Mouse (Mus musculus): ENCODE data around the gene Pecam1. TPM values are rescaled to one million over a fixed set of nuclear protein-coding genes. Genes with fewer than 3 reads are reported as not detected.
"Not testable (repeated sequence)": the region's sequence is repeated elsewhere in the genome, so short reads cannot be mapped to it uniquely, and the experiment has no call there.

Gene Pecam1
- polyA plus RNA-seq, 1 experiment from 2014 or later, result 20.2 TPM

- H3K27me3 ChIP-seq (ENCODE audit: control insufficient read depth, insufficient read depth, low read length), result no peaks in the 10 kb centered on the region
- H3K4me3 ChIP-seq (ENCODE audit: low read depth, low read length), result no peak overlapping the region
- H3K9me3 ChIP-seq (ENCODE audit: control insufficient read depth, low read length), result no peaks in the 10 kb centered on the region
- TF ChIP-seq EP300 (optimal IDR thresholded peaks at IDR 0.05) (no peak), CTCF (IDR thresholded peaks at IDR 0.05; ENCODE audit: low read depth) (no peak)
- H3K36me3 ChIP-seq (ENCODE audit: control insufficient read depth, insufficient read depth, low read length), result no peaks in the 10 kb centered on the region
- H3K4me2 ChIP-seq (replicated peaks; ENCODE audit: low read depth), result no peak overlapping the region
- no peak overlapping the region for H3K9ac ChIP-seq (ENCODE audit: low read length)
- no peaks in the 10 kb centered on the region for H3K4me1 ChIP-seq (replicated peaks; ENCODE audit: control insufficient read depth, insufficient read depth)
- H3K27ac ChIP-seq (replicated peaks), result no peak overlapping the region
- WGBS, result 90% methylated on average over 2 of the region's 2 CpGs
- ATAC-seq (ENCODE audit: low FRiP score, low TSS enrichment) (no peak), DNase-seq (ENCODE audit: low spot score) (no peak)
Observed at GRCm38 (mm10) chr11:106633456-106633855, 117.0 kb downstream of the Pecam1 start.

- no peak overlapping the region for H3K27ac ChIP-seq (replicated peaks)
- no peaks in the 10 kb centered on the region for H3K27me3 ChIP-seq (ENCODE audit: control insufficient read depth, insufficient read depth, low read length)
- no peaks in the 10 kb centered on the region for H3K4me1 ChIP-seq (replicated peaks; ENCODE audit: control insufficient read depth, insufficient read depth)
- no peaks in the 10 kb centered on the region for H3K36me3 ChIP-seq (ENCODE audit: control insufficient read depth, insufficient read depth, low read length)
- no peak overlapping the region for H3K4me2 ChIP-seq (replicated peaks; ENCODE audit: low read depth)
- no peak overlapping the region for H3K4me3 ChIP-seq (ENCODE audit: low read depth, low read length)
- ATAC-seq (ENCODE audit: low FRiP score, low TSS enrichment) (peak; percentile 50), DNase-seq (ENCODE audit: low spot score) (peak; percentile 71)
- H3K9ac ChIP-seq (ENCODE audit: low read length), result no peak overlapping the region
- TF ChIP-seq EP300 (optimal IDR thresholded peaks at IDR 0.05) (no peak), CTCF (IDR thresholded peaks at IDR 0.05; ENCODE audit: low read depth) (peak; percentile 96)
- no peaks in the 10 kb centered on the region for H3K9me3 ChIP-seq (ENCODE audit: control insufficient read depth, low read length)
- WGBS, result 20% methylated on average over 6 of the region's 6 CpGs
Observed at GRCm38 (mm10) chr11:106627692-106628091, 122.7 kb downstream of the Pecam1 start.

- no peaks in the 10 kb centered on the region for H3K4me1 ChIP-seq (replicated peaks; ENCODE audit: control insufficient read depth, insufficient read depth)
- no peak overlapping the region for H3K4me2 ChIP-seq (replicated peaks; ENCODE audit: low read depth)
- ATAC-seq (ENCODE audit: low FRiP score, low TSS enrichment) (no peak), DNase-seq (ENCODE audit: low spot score) (no peak)
- no peaks in the 10 kb centered on the region for H3K9me3 ChIP-seq (ENCODE audit: control insufficient read depth, low read length)
- TF ChIP-seq CTCF (IDR thresholded peaks at IDR 0.05; ENCODE audit: low read depth) (peak; percentile 33), EP300 (optimal IDR thresholded peaks at IDR 0.05) (no peak)
- no peak overlapping the region for H3K4me3 ChIP-seq (ENCODE audit: low read depth, low read length)
- 38% methylated on average over 3 of the region's 3 CpGs for WGBS
- H3K27ac ChIP-seq (replicated peaks), result no peak overlapping the region
- no peaks in the 10 kb centered on the region for H3K36me3 ChIP-seq (ENCODE audit: control insufficient read depth, insufficient read depth, low read length)
- no peak overlapping the region for H3K9ac ChIP-seq (ENCODE audit: low read length)
- H3K27me3 ChIP-seq (ENCODE audit: control insufficient read depth, insufficient read depth, low read length), result no peaks in the 10 kb centered on the region; the same call in 1 of the 2 replicates
Observed at GRCm38 (mm10) chr11:106625577-106625976, 124.9 kb downstream of the Pecam1 start.

GRCm38 (mm10) chr11:106623629-106624028 lies 126.8 kb downstream of the Pecam1 start:
- no peak overlapping the region for H3K4me3 ChIP-seq (ENCODE audit: low read depth, low read length)
- no peaks in the 10 kb centered on the region for H3K9me3 ChIP-seq (ENCODE audit: control insufficient read depth, low read length)
- no peaks in the 10 kb centered on the region for H3K36me3 ChIP-seq (ENCODE audit: control insufficient read depth, insufficient read depth, low read length)
- H3K27ac ChIP-seq (replicated peaks), result no peak overlapping the region
- no peak for TF ChIP-seq CTCF (IDR thresholded peaks at IDR 0.05; ENCODE audit: low read depth)
- no peak for TF ChIP-seq EP300 (optimal IDR thresholded peaks at IDR 0.05)
- no peak for ATAC-seq (ENCODE audit: low FRiP score, low TSS enrichment)
- H3K9ac ChIP-seq (ENCODE audit: low read length), result no peak overlapping the region
- no peak overlapping the region for H3K4me2 ChIP-seq (replicated peaks; ENCODE audit: low read depth)
- no peaks in the 10 kb centered on the region; the same call in 1 of the 2 replicates for H3K27me3 ChIP-seq (ENCODE audit: control insufficient read depth, insufficient read depth, low read length)
- WGBS, result 78% methylated on average over 2 of the region's 2 CpGs
- no peak for DNase-seq (ENCODE audit: low spot score)
- H3K4me1 ChIP-seq (replicated peaks; ENCODE audit: control insufficient read depth, insufficient read depth), result no peaks in the 10 kb centered on the region

GRCm38 (mm10) chr11:106622056-106622455 lies 128.4 kb downstream of the Pecam1 start:
- H3K9me3 ChIP-seq (ENCODE audit: control insufficient read depth, low read length), result no peaks in the 10 kb centered on the region
- WGBS, result 72% methylated on average over 8 of the region's 8 CpGs
- H3K27ac ChIP-seq (replicated peaks), result no peak overlapping the region
- no peaks in the 10 kb centered on the region; the same call in 1 of the 2 replicates for H3K27me3 ChIP-seq (ENCODE audit: control insufficient read depth, insufficient read depth, low read length)
- H3K36me3 ChIP-seq (ENCODE audit: control insufficient read depth, insufficient read depth, low read length), result no peaks in the 10 kb centered on the region
- H3K9ac ChIP-seq (ENCODE audit: low read length), result no peak overlapping the region
- ATAC-seq (ENCODE audit: low FRiP score, low TSS enrichment) (no peak), DNase-seq (ENCODE audit: low spot score) (no peak)
- H3K4me2 ChIP-seq (replicated peaks; ENCODE audit: low read depth), result no peak overlapping the region
- no peak overlapping the region for H3K4me3 ChIP-seq (ENCODE audit: low read depth, low read length)
- no peaks in the 10 kb centered on the region for H3K4me1 ChIP-seq (replicated peaks; ENCODE audit: control insufficient read depth, insufficient read depth)
- TF ChIP-seq EP300 (optimal IDR thresholded peaks at IDR 0.05) (no peak), CTCF (IDR thresholded peaks at IDR 0.05; ENCODE audit: low read depth) (no peak)

GRCm38 (mm10) chr11:106618768-106619167 lies 131.7 kb downstream of the Pecam1 start:
- not testable (repeated sequence) for H3K4me3 ChIP-seq (ENCODE audit: low read depth, low read length); H3K4me2 ChIP-seq (replicated peaks; ENCODE audit: low read depth); H3K9me3 ChIP-seq (ENCODE audit: control insufficient read depth, low read length); ATAC-seq (ENCODE audit: low FRiP score, low TSS enrichment); H3K4me1 ChIP-seq (replicated peaks; ENCODE audit: control insufficient read depth, insufficient read depth); H3K9ac ChIP-seq (ENCODE audit: low read length); H3K27me3 ChIP-seq (ENCODE audit: control insufficient read depth, insufficient read depth, low read length); DNase-seq (ENCODE audit: low spot score); H3K27ac ChIP-seq (replicated peaks); H3K36me3 ChIP-seq (ENCODE audit: control insufficient read depth, insufficient read depth, low read length)
- WGBS, result 86% methylated on average over 3 of the region's 4 CpGs
